Mouse (Mus musculus) neural tube, embryonic 15.5 days (tissue): ENCODE measurements around the gene Lrp10. TPM values are rescaled to one million over a fixed set of nuclear protein-coding genes. Genes with fewer than 3 reads are reported as not detected.

Experiments used
- ATAC-seq: fragments of 200-750 bp; cut with Nextera tagmentation; 2 replicates; pipeline ENCODE4 v1.8.0; 2017; ENCODE audit warnings: mild to moderate bottlenecking, moderate TSS enrichment, moderate library complexity; ENCODE audit not compliant: low FRiP score
- H3K27ac ChIP-seq: fragments of 300-500 bp; sonication (generic); replicated peaks from 2 replicates; pipeline ENCODE4 v1.5.1; 2015; ENCODE audit warnings: mild to moderate bottlenecking, inconsistent platforms
- H3K27me3 ChIP-seq: fragments of 300-500 bp; sonication (generic); replicated peaks from 2 replicates; pipeline ENCODE4 v1.6.1; 2015; ENCODE audit warnings: inconsistent platforms
- H3K36me3 ChIP-seq: fragments of 300-500 bp; sonication (generic); 2 replicates; pipeline ENCODE4 v1.6.1; 2015; ENCODE audit warnings: inconsistent platforms
- H3K4me1 ChIP-seq: fragments of 300-500 bp; sonication (generic); 2 replicates; pipeline ENCODE4 v1.6.1; 2015; ENCODE audit warnings: inconsistent platforms
- H3K4me2 ChIP-seq: fragments of 300-500 bp; sonication (generic); 2 replicates; pipeline ENCODE4 v1.6.1; 2015; ENCODE audit warnings: inconsistent platforms, mild to moderate bottlenecking, moderate library complexity
- H3K4me3 ChIP-seq: fragments of 300-500 bp; sonication (generic); replicated peaks from 2 replicates; pipeline ENCODE4 v1.5.1; 2015; ENCODE audit warnings: mild to moderate bottlenecking, inconsistent platforms
- H3K9ac ChIP-seq: fragments of 300-500 bp; sonication (generic); replicated peaks from 2 replicates; pipeline ENCODE4 v1.6.1; 2015; ENCODE audit warnings: mild to moderate bottlenecking, inconsistent platforms
- H3K9me3 ChIP-seq: fragments of 300-500 bp; sonication (generic); replicated peaks from 2 replicates; pipeline ENCODE4 v1.6.1; 2016; ENCODE audit warnings: inconsistent platforms
- WGBS: fragments of 180-500 bp; shearing (Covaris S2); methylation state at CpG from one replicate; pipeline ENCODE4 v1.1.7; 2015; ENCODE audit warnings: mixed read lengths; 5-methylcytosine and 5-hydroxymethylcytosine counted together
- polyA plus RNA-seq: library from polyadenylated mRNA; unstranded; fragments of >200 nt; fragmentation: Nextera tagmentation; extraction: Ambion mirVana; gene quantifications from 2 replicates; pipeline ENCODE4 v1.2.1, GENCODE M21; 2015

Gene Lrp10
- polyA plus RNA-seq, 1 experiment from 2014 or later = 31.8 TPM

DNA sequence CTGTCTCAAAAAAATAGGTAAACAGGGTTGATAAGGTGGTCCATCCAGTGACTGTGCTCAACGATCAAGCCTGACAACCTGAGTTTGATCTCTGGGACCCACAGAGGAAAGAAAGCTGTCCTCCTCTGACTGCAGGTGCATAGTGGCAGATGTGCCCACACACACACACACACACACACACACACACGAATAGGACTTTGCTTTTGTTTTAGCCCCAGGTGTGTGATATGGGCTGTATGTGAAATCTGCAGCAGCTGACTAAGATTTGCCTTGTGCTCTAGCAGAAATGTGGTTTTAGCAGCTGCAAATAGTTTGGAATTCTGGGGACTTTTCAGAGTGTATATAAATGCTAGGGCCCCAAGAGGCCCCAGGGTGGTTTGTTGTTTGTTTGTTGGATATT is 35.4 kb downstream of the Lrp10 start:
- H3K27ac ChIP-seq = no peak overlapping the region
- H3K4me2 ChIP-seq = no peak overlapping the region
- no peaks in the 10 kb centered on the region for H3K36me3 ChIP-seq
- no peak overlapping the region for H3K9ac ChIP-seq
- H3K4me1 ChIP-seq = no peaks in the 10 kb centered on the region
- no peaks in the 10 kb centered on the region for H3K9me3 ChIP-seq
- H3K4me3 ChIP-seq = no peak overlapping the region
- WGBS = 76% methylated on average over 2 of the region's 2 CpGs
- no peaks in the 10 kb centered on the region for H3K27me3 ChIP-seq
- ATAC-seq = no peak

DNA sequence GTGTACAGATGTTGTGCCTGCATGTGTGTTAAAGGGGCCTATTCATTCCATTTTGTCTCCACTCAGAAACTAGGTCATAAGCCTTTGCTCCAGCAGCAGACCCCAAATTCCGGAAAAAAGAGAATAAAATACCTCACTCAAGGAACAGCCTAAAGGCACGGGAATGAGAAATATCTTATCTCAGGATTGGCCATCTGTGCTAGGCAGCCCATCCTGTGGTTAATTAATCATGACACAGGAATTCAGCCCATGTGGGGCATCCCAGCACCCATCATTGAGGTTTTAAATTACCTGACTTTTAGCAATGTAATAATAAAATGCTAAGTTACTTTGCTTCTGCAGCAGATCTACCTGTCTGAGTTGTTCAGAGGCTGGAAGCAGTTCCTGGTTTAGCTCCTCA is 37.4 kb downstream of the Lrp10 start:
- Histone ChIP-seq H3K27me3 (no peaks in the 10 kb centered on the region), H3K9me3 (no peaks in the 10 kb centered on the region), H3K4me1 (no peaks in the 10 kb centered on the region), H3K27ac (no peak overlapping the region), H3K4me2 (no peak overlapping the region), H3K36me3 (peaks cover 3% of the 10 kb centered on the region; the same call in 1 of the 2 replicates), H3K4me3 (no peak overlapping the region), H3K9ac (no peak overlapping the region)
- WGBS = 78% methylated on average over 2 of the region's 2 CpGs
- no peak for ATAC-seq

DNA sequence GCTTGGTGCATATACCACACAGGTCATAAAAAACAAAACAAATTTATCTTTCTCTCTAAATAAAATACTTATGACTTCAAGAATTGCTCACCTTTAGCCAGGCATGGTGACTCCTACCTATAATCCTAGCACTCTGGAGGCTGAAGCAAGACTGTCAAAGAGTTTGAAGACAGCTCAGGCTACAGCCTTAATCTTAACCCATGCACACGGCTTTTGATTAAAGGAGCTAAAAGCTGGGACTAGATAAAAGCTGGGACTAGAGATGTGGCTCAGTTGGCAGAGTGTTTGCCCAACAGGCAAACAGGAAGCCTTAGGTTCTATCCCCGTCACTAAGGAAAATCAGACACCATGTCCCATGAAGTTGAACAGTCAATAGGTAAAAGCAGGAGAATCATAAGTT is 39.2 kb downstream of the Lrp10 start:
- H3K27ac ChIP-seq = no peak overlapping the region
- H3K9me3 ChIP-seq = no peaks in the 10 kb centered on the region
- WGBS = 88% methylated on average over 2 of the region's 2 CpGs
- H3K4me3 ChIP-seq = no peak overlapping the region
- no peak overlapping the region for H3K9ac ChIP-seq
- H3K27me3 ChIP-seq = no peaks in the 10 kb centered on the region
- ATAC-seq = no peak
- H3K4me1 ChIP-seq = no peaks in the 10 kb centered on the region
- H3K36me3 ChIP-seq = peaks cover 21% of the 10 kb centered on the region
- H3K4me2 ChIP-seq = no peak overlapping the region

DNA sequence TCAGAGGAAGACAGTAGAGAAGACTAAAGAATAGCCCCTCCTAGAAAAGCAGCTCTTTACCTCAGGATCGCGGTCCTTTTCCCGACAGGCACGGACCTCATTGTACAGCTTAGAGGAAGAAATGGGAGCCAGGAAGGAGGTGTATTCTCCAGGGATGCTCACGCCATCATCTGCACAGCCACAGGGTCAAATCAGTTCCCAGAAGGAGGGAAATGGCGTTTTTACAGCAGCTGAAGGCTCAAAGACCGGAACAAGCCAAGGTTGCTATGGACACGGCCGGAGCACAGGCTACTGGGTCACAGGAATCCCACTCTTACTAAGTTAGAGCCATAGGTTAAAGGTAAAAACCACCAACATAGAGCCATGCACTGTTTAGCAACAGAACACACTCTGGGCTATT is 45.8 kb downstream of the Lrp10 start:
- Histone ChIP-seq H3K27ac (no peak overlapping the region), H3K4me1 (no peaks in the 10 kb centered on the region), H3K4me3 (no peak overlapping the region), H3K36me3 (peaks cover 87% of the 10 kb centered on the region), H3K9ac (no peak overlapping the region), H3K27me3 (no peaks in the 10 kb centered on the region), H3K4me2 (no peak overlapping the region), H3K9me3 (no peaks in the 10 kb centered on the region)
- WGBS = 86% methylated on average over 9 of the region's 9 CpGs
- ATAC-seq = no peak

DNA sequence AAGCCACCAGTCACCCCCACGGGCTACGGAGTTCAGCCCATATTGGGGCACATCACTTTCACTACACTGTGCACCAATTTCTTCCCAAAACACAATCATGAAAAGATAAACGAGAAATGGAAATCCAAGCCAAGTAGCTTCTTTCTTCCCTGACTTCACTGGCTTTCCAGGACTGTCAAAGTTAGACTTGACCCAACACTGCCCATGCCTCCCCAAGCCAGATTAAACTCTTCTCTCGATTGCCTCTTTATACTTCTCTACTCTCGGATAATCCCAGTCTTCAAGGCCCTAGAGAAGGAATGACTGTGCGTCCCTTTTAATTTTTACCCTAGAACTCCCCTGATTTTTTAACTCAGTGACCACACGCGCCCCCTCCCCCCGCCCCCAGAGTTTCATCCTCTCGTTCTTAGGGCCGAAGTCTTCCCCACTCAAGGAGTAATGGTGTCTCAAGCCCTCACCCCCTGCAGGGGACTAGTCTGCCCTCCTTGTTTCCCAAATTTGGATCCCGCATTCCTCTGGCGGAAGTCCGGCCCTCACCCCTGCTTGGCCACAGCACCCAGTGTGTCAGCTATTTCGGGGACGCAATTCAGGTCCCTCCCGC is 52.9 kb downstream of the Lrp10 start:
- Histone ChIP-seq H3K9ac (peak overlapping the region; percentile 76), H3K4me2 (peak overlapping the region; percentile 71), H3K4me3 (peak overlapping the region; percentile 77), H3K27me3 (no peaks in the 10 kb centered on the region), H3K4me1 (peaks cover 31% of the 10 kb centered on the region), H3K9me3 (no peaks in the 10 kb centered on the region), H3K36me3 (peaks cover 34% of the 10 kb centered on the region), H3K27ac (peak overlapping the region; percentile 87)
- ATAC-seq = peak; percentile 66
- WGBS = 4% methylated on average over 17 of the region's 17 CpGs

Other genes with a start within 250 kb of the Lrp10 start
- 414 and 416 TPM in 2 replicates for gene Dad1, start 210.0 kb upstream of the Lrp10 start, polyA plus RNA-seq
- 54.0 and 58.6 TPM in 2 replicates for gene Abhd4, start 209.9 kb upstream of the Lrp10 start, polyA plus RNA-seq
- not detected in 2 replicates for gene Olfr49, start 179.2 kb upstream of the Lrp10 start, polyA plus RNA-seq
- 59.6 and 61.3 TPM in 2 replicates for gene Oxa1l, start 103.3 kb upstream of the Lrp10 start, polyA plus RNA-seq
- 6.2 and 7.9 TPM in 2 replicates for gene Slc7a7, start 46.4 kb upstream of the Lrp10 start, polyA plus RNA-seq
- 236 and 303 TPM in 2 replicates for gene Mrpl52, start 37.2 kb upstream of the Lrp10 start, polyA plus RNA-seq
- 40.7 and 60.5 TPM in 2 replicates for gene Mmp14, start 32.5 kb upstream of the Lrp10 start, polyA plus RNA-seq
- 32.3 and 44.0 TPM in 2 replicates for gene Rem2, start 12.0 kb downstream of the Lrp10 start, polyA plus RNA-seq
- 92.3 and 93.9 TPM in 2 replicates for gene Prmt5, start 53.4 kb downstream of the Lrp10 start, polyA plus RNA-seq
- gene Haus4, start 90.5 kb downstream of the Lrp10 start, polyA plus RNA-seq = 20.5 and 34.8 TPM in 2 replicates
- gene Ajuba, start 113.4 kb downstream of the Lrp10 start, polyA plus RNA-seq = 6.1 and 12.9 TPM in 2 replicates
- gene 4931414P19Rik, start 141.9 kb downstream of the Lrp10 start, polyA plus RNA-seq = 4.4 and 6.5 TPM in 2 replicates
- gene Psmb5, start 153.9 kb downstream of the Lrp10 start, polyA plus RNA-seq = 446 and 448 TPM in 2 replicates
- gene Psmb11, start 157.3 kb downstream of the Lrp10 start, polyA plus RNA-seq = 0.04 and 27.8 TPM in 2 replicates
- gene Gm17606, start 176.8 kb downstream of the Lrp10 start, polyA plus RNA-seq = not detected in 2 replicates
- 13.2 and 14.0 TPM in 2 replicates for gene Cdh24, start 177.2 kb downstream of the Lrp10 start, polyA plus RNA-seq
- 72.2 and 72.3 TPM in 2 replicates for gene 1700123O20Rik, start 222.1 kb downstream of the Lrp10 start, polyA plus RNA-seq
- 113 and 115 TPM in 2 replicates for gene Acin1, start 222.8 kb downstream of the Lrp10 start, polyA plus RNA-seq
- 0.18 and 0.19 TPM in 2 replicates for gene Gm29776, start 234.7 kb downstream of the Lrp10 start, polyA plus RNA-seq
- gene Cebpe, start 248.0 kb downstream of the Lrp10 start, polyA plus RNA-seq = 0.12 and 0.29 TPM in 2 replicates